Mouse (Mus musculus) liver, embryonic 16.5 days (tissue): ENCODE results near the gene Nt5c3b. TPM values are rescaled to one million over a fixed set of nuclear protein-coding genes. Genes with fewer than 3 reads are reported as not detected.

Source experiments
- ATAC-seq: fragments of 200-750 bp; cut with Nextera tagmentation; 2 replicates; pipeline ENCODE4 v1.8.0; 2017; ENCODE audit warnings: low read depth, mild to moderate bottlenecking, moderate number of reproducible peaks, moderate library complexity
- H3K27ac ChIP-seq: fragments of 300-500 bp; sonication (generic); 2 replicates; pipeline ENCODE4 v1.5.1; 2014; ENCODE audit warnings: mild to moderate bottlenecking, low read length
- H3K27me3 ChIP-seq: fragments of 300-500 bp; sonication (generic); 2 replicates; pipeline ENCODE4 v1.6.1; 2014; ENCODE audit warnings: low read depth, low read length, mixed read lengths; ENCODE audit not compliant: control insufficient read depth, insufficient read depth
- H3K36me3 ChIP-seq: fragments of 300-500 bp; sonication (generic); 2 replicates; pipeline ENCODE4 v1.6.1; 2014; ENCODE audit warnings: mild to moderate bottlenecking; ENCODE audit not compliant: control insufficient read depth, insufficient read depth
- H3K4me1 ChIP-seq: fragments of 300-500 bp; sonication (generic); 2 replicates; pipeline ENCODE4 v1.6.1; 2014; ENCODE audit warnings: low read depth, low read length, mixed read lengths; ENCODE audit not compliant: control insufficient read depth
- H3K4me2 ChIP-seq: fragments of 300-500 bp; sonication (generic); 2 replicates; pipeline ENCODE4 v1.6.1; 2014; ENCODE audit warnings: low read depth, low read length, mixed read lengths
- H3K4me3 ChIP-seq: fragments of 300-500 bp; sonication (generic); 2 replicates; pipeline ENCODE4 v1.5.1; 2014; ENCODE audit warnings: low read depth, mild to moderate bottlenecking, low read length
- H3K9ac ChIP-seq: fragments of 300-500 bp; sonication (generic); 2 replicates; pipeline ENCODE4 v1.6.1; 2014; ENCODE audit warnings: low read depth, low read length
- H3K9me3 ChIP-seq: fragments of 300-500 bp; sonication (generic); replicated peaks from 2 replicates; pipeline ENCODE4 v1.6.1; 2016; ENCODE audit warnings: low read length; ENCODE audit not compliant: control insufficient read depth
- WGBS: fragments of 180-500 bp; shearing (Covaris S2); extraction: QIAGEN DNeasy Blood & Tissue Kit; methylation state at CpG from one replicate; pipeline ENCODE4 v1.1.7; 2014; ENCODE audit not compliant: insufficient replicate concordance; 5-methylcytosine and 5-hydroxymethylcytosine counted together
- polyA plus RNA-seq: library from polyadenylated mRNA; unstranded; fragments of >200 nt; fragmentation: Nextera tagmentation; extraction: Ambion mirVana; gene quantifications from 2 replicates; pipeline ENCODE4 v1.2.1, GENCODE M21; 2015

Gene Nt5c3b
- polyA plus RNA-seq, 1 experiment from 2014 or later: 16.0 TPM

GRCm38 (mm10) chr11:100399320-100399719 is 42.3 kb downstream of the Nt5c3b start:
- no peaks in the 10 kb centered on the region for H3K9me3 ChIP-seq
- H3K4me1 ChIP-seq: peaks cover 25% of the 10 kb centered on the region
- no peak overlapping the region for H3K4me3 ChIP-seq
- no peak overlapping the region for H3K9ac ChIP-seq
- no peak overlapping the region for H3K4me2 ChIP-seq
- H3K27ac ChIP-seq: no peak overlapping the region
- 42% methylated on average over 9 of the region's 9 CpGs for WGBS
- ATAC-seq: no peak
- no peaks in the 10 kb centered on the region for H3K36me3 ChIP-seq
- peaks cover 11% of the 10 kb centered on the region for H3K27me3 ChIP-seq

GRCm38 (mm10) chr11:100398517-100398916 is 43.1 kb downstream of the Nt5c3b start:
- WGBS: 68% methylated on average over 7 of the region's 7 CpGs
- Histone ChIP-seq H3K9ac (no peak overlapping the region), H3K27me3 (peaks cover 11% of the 10 kb centered on the region), H3K4me3 (no peak overlapping the region), H3K4me2 (no peak overlapping the region), H3K9me3 (no peaks in the 10 kb centered on the region), H3K36me3 (no peaks in the 10 kb centered on the region), H3K4me1 (peaks cover 31% of the 10 kb centered on the region), H3K27ac (no peak overlapping the region)
- no peak for ATAC-seq

GRCm38 (mm10) chr11:100397600-100398389 is 43.8 kb downstream of the Nt5c3b start, which contains the start of gene Jup:
TSS of gene Jup (minus strand) at chr11:100397763.
- Histone ChIP-seq H3K9ac (peak within 1 kb of the TSS; percentile 64), H3K4me1 (peaks cover 31% of the 10 kb centered on the region), H3K9me3 (no peaks in the 10 kb centered on the region), H3K27ac (peak within 1 kb of the TSS; percentile 79), H3K4me2 (peak within 1 kb of the TSS; percentile 57), H3K36me3 (no peaks in the 10 kb centered on the region), H3K27me3 (peaks cover 11% of the 10 kb centered on the region), H3K4me3 (peak within 1 kb of the TSS; percentile 66)
- whole genome bisulfite sequencing: 2% methylated on average over 37 of the region's 37 CpGs
- ATAC-seq: peak; percentile 95

- H3K4me2 ChIP-seq: peak overlapping the region; percentile 57
- peak overlapping the region; percentile 66 for H3K4me3 ChIP-seq
- H3K4me1 ChIP-seq: peaks cover 26% of the 10 kb centered on the region
- peak overlapping the region; percentile 79 for H3K27ac ChIP-seq
- H3K27me3 ChIP-seq: peaks cover 11% of the 10 kb centered on the region
- peak overlapping the region; percentile 64 for H3K9ac ChIP-seq
- ATAC-seq: peak; percentile 36
- no peaks in the 10 kb centered on the region for H3K36me3 ChIP-seq
- 2% methylated on average over 41 of the region's 42 CpGs for WGBS
- H3K9me3 ChIP-seq: no peaks in the 10 kb centered on the region
These were observed 44.6 kb downstream of the Nt5c3b start for GRCm38 (mm10) chr11:100396886-100397599.

GRCm38 (mm10) chr11:100395861-100396631 is 45.6 kb downstream of the Nt5c3b start:
- 29% methylated on average over 17 of the region's 17 CpGs for WGBS
- H3K4me2 ChIP-seq: peak overlapping the region; percentile 57
- H3K4me3 ChIP-seq: peak overlapping the region; percentile 66
- H3K27me3 ChIP-seq: peaks cover 11% of the 10 kb centered on the region
- H3K9me3 ChIP-seq: no peaks in the 10 kb centered on the region
- ATAC-seq: no peak
- peaks cover 27% of the 10 kb centered on the region for H3K4me1 ChIP-seq
- H3K27ac ChIP-seq: peak overlapping the region; percentile 79; the same call in 1 of the 2 replicates
- H3K36me3 ChIP-seq: no peaks in the 10 kb centered on the region
- no peak overlapping the region for H3K9ac ChIP-seq

- 11% methylated on average over 11 of the region's 11 CpGs for WGBS
- H3K4me2 ChIP-seq: peak overlapping the region; percentile 57; the same call in 1 of the 2 replicates
- no peak overlapping the region; the same call in 1 of the 2 replicates for H3K4me3 ChIP-seq
- H3K27ac ChIP-seq: no peak overlapping the region
- ATAC-seq: no peak
- no peaks in the 10 kb centered on the region for H3K9me3 ChIP-seq
- peaks cover 34% of the 10 kb centered on the region for H3K4me1 ChIP-seq
- no peaks in the 10 kb centered on the region for H3K36me3 ChIP-seq
- H3K27me3 ChIP-seq: peaks cover 11% of the 10 kb centered on the region
- H3K9ac ChIP-seq: no peak overlapping the region
These were observed 46.4 kb downstream of the Nt5c3b start for GRCm38 (mm10) chr11:100395200-100395599.

GRCm38 (mm10) chr11:100394353-100395074 is 47.1 kb downstream of the Nt5c3b start:
- Histone ChIP-seq H3K9ac (no peak overlapping the region), H3K4me1 (peaks cover 39% of the 10 kb centered on the region), H3K4me2 (0 out of 2 replicates have a peak overlapping the region, but pooled peaks have one; percentile 57), H3K4me3 (no peak overlapping the region), H3K27me3 (peaks cover 11% of the 10 kb centered on the region), H3K27ac (no peak overlapping the region), H3K9me3 (no peaks in the 10 kb centered on the region), H3K36me3 (no peaks in the 10 kb centered on the region)
- 33% methylated on average over 5 of the region's 5 CpGs for WGBS
- ATAC-seq: no peak

GRCm38 (mm10) chr11:100393733-100394132 is 47.9 kb downstream of the Nt5c3b start:
- ATAC-seq: no peak
- Histone ChIP-seq H3K4me2 (no peak overlapping the region), H3K9me3 (no peaks in the 10 kb centered on the region), H3K27me3 (peaks cover 11% of the 10 kb centered on the region), H3K36me3 (no peaks in the 10 kb centered on the region), H3K9ac (no peak overlapping the region), H3K27ac (no peak overlapping the region), H3K4me3 (no peak overlapping the region), H3K4me1 (peaks cover 42% of the 10 kb centered on the region)
- WGBS: 44% methylated on average over 7 of the region's 7 CpGs
